Mouse (Mus musculus) brown adipose tissue, adult 24 weeks (tissue): ENCODE measurements at regions not wholly inside any gene's neighbourhood (a gene's known extent, or its start where the extent isn't known, plus 50 kb on each side); places are given as distances from the start of the nearest gene placed in this dataset.

Experiments used
- H3K27ac ChIP-seq: fragments of 200-500 bp; replicated peaks from 2 replicates; pipeline ENCODE4 v1.5.1; 2012; ENCODE audit warnings: low read depth, mild to moderate bottlenecking, low read length
- H3K4me1 ChIP-seq: fragments of 200-500 bp; 2 replicates; pipeline ENCODE4 v1.6.1; 2012; ENCODE audit warnings: low read length, mixed read lengths; ENCODE audit not compliant: control insufficient read depth, insufficient read depth, insufficient read length
- H3K4me3 ChIP-seq: fragments of 200-500 bp; 2 replicates; pipeline ENCODE4 v1.5.1; 2012; ENCODE audit warnings: low read depth, mild to moderate bottlenecking, low read length, moderate library complexity; ENCODE audit not compliant: insufficient read depth

- H3K4me1 ChIP-seq: no peaks in the 10 kb centered on the region
- H3K4me3 ChIP-seq: no peak overlapping the region
- H3K27ac ChIP-seq: no peak overlapping the region
Measured at GRCm38 (mm10) chr8:77774551-77775335, 50.5 kb upstream of the Ednra start.

- Histone ChIP-seq H3K27ac (no peak overlapping the region), H3K4me1 (no peaks in the 10 kb centered on the region), H3K4me3 (no peak overlapping the region)
Measured at GRCm38 (mm10) chr8:77775526-77775925, 51.3 kb upstream of the Ednra start.

GRCm38 (mm10) chr8:77777597-77777996 is 53.3 kb upstream of the Ednra start:
- no peaks in the 10 kb centered on the region for H3K4me1 ChIP-seq
- H3K4me3 ChIP-seq: no peak overlapping the region
- H3K27ac ChIP-seq: no peak overlapping the region

- Histone ChIP-seq H3K27ac (no peak overlapping the region), H3K4me3 (no peak overlapping the region), H3K4me1 (no peaks in the 10 kb centered on the region)
Measured at GRCm38 (mm10) chr8:77785676-77786255, 61.5 kb upstream of the Ednra start.

- no peaks in the 10 kb centered on the region for H3K4me1 ChIP-seq
- H3K4me3 ChIP-seq: no peak overlapping the region
Measured at GRCm38 (mm10) chr8:77794911-77795310, 70.6 kb upstream of the Ednra start.

GRCm38 (mm10) chr8:77803147-77803903 is 79.1 kb upstream of the Ednra start:
- H3K27ac ChIP-seq: 0 out of 2 replicates have a peak overlapping the region, but pooled peaks have one; percentile 5
- H3K4me3 ChIP-seq: no peak overlapping the region
- no peaks in the 10 kb centered on the region; the same call in 1 of the 2 replicates for H3K4me1 ChIP-seq

More at GRCm38 (mm10) chr8:77794911-77795310, 70.6 kb upstream of the Ednra start:
- no peak overlapping the region for H3K27ac ChIP-seq

- no peak overlapping the region for H3K4me3 ChIP-seq
- no peak overlapping the region for H3K27ac ChIP-seq
Measured at GRCm38 (mm10) chr8:77804536-77804935, 80.3 kb upstream of the Ednra start.

GRCm38 (mm10) chr8:77804956-77805355 is 80.7 kb upstream of the Ednra start:
- Histone ChIP-seq H3K4me3 (no peak overlapping the region), H3K27ac (no peak overlapping the region)

More at GRCm38 (mm10) chr8:77804536-77804935, 80.3 kb upstream of the Ednra start:
- no peaks in the 10 kb centered on the region; the same call in 1 of the 2 replicates for H3K4me1 ChIP-seq

GRCm38 (mm10) chr8:77805657-77806056 is 81.4 kb upstream of the Ednra start:
- H3K4me1 ChIP-seq: no peaks in the 10 kb centered on the region; the same call in 1 of the 2 replicates
- no peak overlapping the region for H3K4me3 ChIP-seq
- H3K27ac ChIP-seq: no peak overlapping the region

More at GRCm38 (mm10) chr8:77804956-77805355, 80.7 kb upstream of the Ednra start:
- no peaks in the 10 kb centered on the region; the same call in 1 of the 2 replicates for H3K4me1 ChIP-seq

GRCm38 (mm10) chr8:77814796-77815647 is 90.8 kb upstream of the Ednra start:
- Histone ChIP-seq H3K4me1 (peaks cover 4% of the 10 kb centered on the region; the same call in 1 of the 2 replicates), H3K27ac (no peak overlapping the region), H3K4me3 (no peak overlapping the region)

GRCm38 (mm10) chr8:77815648-77815971 is 91.3 kb upstream of the Ednra start:
- peaks cover 4% of the 10 kb centered on the region; the same call in 1 of the 2 replicates for H3K4me1 ChIP-seq
- H3K27ac ChIP-seq: no peak overlapping the region
- no peak overlapping the region for H3K4me3 ChIP-seq

- peaks cover 4% of the 10 kb centered on the region; the same call in 1 of the 2 replicates for H3K4me1 ChIP-seq
- H3K27ac ChIP-seq: no peak overlapping the region
- H3K4me3 ChIP-seq: no peak overlapping the region
Measured at GRCm38 (mm10) chr8:77816217-77816616, 92.0 kb upstream of the Ednra start.

- Histone ChIP-seq H3K27ac (no peak overlapping the region), H3K4me3 (no peak overlapping the region), H3K4me1 (peaks cover 2% of the 10 kb centered on the region; the same call in 1 of the 2 replicates)
Measured at GRCm38 (mm10) chr8:77825786-77826185, 101.5 kb upstream of the Ednra start.

- no peak overlapping the region for H3K27ac ChIP-seq
- no peak overlapping the region for H3K4me3 ChIP-seq
- H3K4me1 ChIP-seq: peaks cover 2% of the 10 kb centered on the region; the same call in 1 of the 2 replicates
Measured at GRCm38 (mm10) chr8:77826255-77826654, 102.0 kb upstream of the Ednra start.
